Mouse (Mus musculus) granulocyte monocyte progenitor cell, adult 5-6 weeks (primary cell): ENCODE data around the gene Scn1b. TPM values are rescaled to one million over a fixed set of nuclear protein-coding genes. Genes with fewer than 3 reads are reported as not detected.

Experiments used
- total RNA-seq, 2 experiments: library from RNA; stranded (forward) in 1 of 2; stranded (reverse) in 1 of 2; fragments of 200-712, 200-1000 nt in 1 of 2; fragments of >200 nt in 1 of 2; fragmentation: Nextera tagmentation in 1 of 2; gene quantifications; 2 replicates each; pipeline ENCODE4 v1.2.3; 2014 to 2017

The Scn1b gene
- total RNA-seq, 2 experiments from 2014 or later, result not detected

Other genes with a start within 250 kb of the Scn1b start
- gene Cd22, start 246.7 kb downstream of the Scn1b start, total RNA-seq (2014; fragmentation: Nextera tagmentation), result not detected in 2 replicates
- not detected in 2 replicates for gene Cd22, start 246.7 kb downstream of the Scn1b start, total RNA-seq (2017)
- 0.81 TPM in 1 of 2 replicates, not detected in the other for gene Mag, start 212.1 kb downstream of the Scn1b start, total RNA-seq (2014; fragmentation: Nextera tagmentation)
- gene Mag, start 212.1 kb downstream of the Scn1b start, total RNA-seq (2017), result 0.46 TPM in 1 of 2 replicates, not detected in the other
- not detected in 2 replicates for gene Hamp2, start 202.3 kb downstream of the Scn1b start, total RNA-seq (2014; fragmentation: Nextera tagmentation)
- not detected in 2 replicates for gene Hamp2, start 202.3 kb downstream of the Scn1b start, total RNA-seq (2017)
- not detected in 2 replicates for gene Hamp, start 183.0 kb downstream of the Scn1b start, total RNA-seq (2014; fragmentation: Nextera tagmentation)
- gene Hamp, start 183.0 kb downstream of the Scn1b start, total RNA-seq (2017), result not detected in 2 replicates
- 87.7 and 105 TPM in 2 replicates for gene Usf2, start 170.2 kb downstream of the Scn1b start, total RNA-seq (2014; fragmentation: Nextera tagmentation)
- 103 and 128 TPM in 2 replicates for gene Usf2, start 170.2 kb downstream of the Scn1b start, total RNA-seq (2017)
- not detected in 2 replicates for gene Lsr, start 153.5 kb downstream of the Scn1b start, total RNA-seq (2014; fragmentation: Nextera tagmentation)
- 0.10 and 0.22 TPM in 2 replicates for gene Lsr, start 153.5 kb downstream of the Scn1b start, total RNA-seq (2017)
- not detected in 2 replicates for gene Fam187b, start 153.2 kb downstream of the Scn1b start, total RNA-seq (2014; fragmentation: Nextera tagmentation)
- gene Fam187b, start 153.2 kb downstream of the Scn1b start, total RNA-seq (2017), result not detected in 2 replicates
- 332 and 404 TPM in 2 replicates for gene Fxyd5, start 84.5 kb downstream of the Scn1b start, total RNA-seq (2014; fragmentation: Nextera tagmentation)
- 209 and 277 TPM in 2 replicates for gene Fxyd5, start 84.5 kb downstream of the Scn1b start, total RNA-seq (2017)
- not detected in 2 replicates for gene Fxyd7, start 75.5 kb downstream of the Scn1b start, total RNA-seq (2014; fragmentation: Nextera tagmentation)
- not detected in 2 replicates for gene Fxyd7, start 75.5 kb downstream of the Scn1b start, total RNA-seq (2017)
- not detected in 2 replicates for gene Fxyd1, start 69.8 kb downstream of the Scn1b start, total RNA-seq (2014; fragmentation: Nextera tagmentation)
- gene Fxyd1, start 69.8 kb downstream of the Scn1b start, total RNA-seq (2017), result not detected in 2 replicates
- gene Lgi4, start 67.7 kb downstream of the Scn1b start, total RNA-seq (2014; fragmentation: Nextera tagmentation), result not detected in 2 replicates
- not detected in 2 replicates for gene Lgi4, start 67.7 kb downstream of the Scn1b start, total RNA-seq (2017)
- gene Fxyd3, start 50.3 kb downstream of the Scn1b start, total RNA-seq (2014; fragmentation: Nextera tagmentation), result not detected in 2 replicates
- not detected in 2 replicates for gene Fxyd3, start 50.3 kb downstream of the Scn1b start, total RNA-seq (2017)
- gene Hpn, start 11.7 kb downstream of the Scn1b start, total RNA-seq (2014; fragmentation: Nextera tagmentation), result 11.1 TPM in 1 of 2 replicates, not detected in the other
- gene Hpn, start 11.7 kb downstream of the Scn1b start, total RNA-seq (2017), result not detected in 2 replicates
- gene Gramd1a, start 28.9 kb upstream of the Scn1b start, total RNA-seq (2014; fragmentation: Nextera tagmentation), result 59.3 and 77.5 TPM in 2 replicates
- gene Gramd1a, start 28.9 kb upstream of the Scn1b start, total RNA-seq (2017), result 21.2 and 36.5 TPM in 2 replicates
- not detected in 2 replicates for gene Scgb2b2, start 163.5 kb upstream of the Scn1b start, total RNA-seq (2014; fragmentation: Nextera tagmentation)
- not detected in 2 replicates for gene Scgb2b2, start 163.5 kb upstream of the Scn1b start, total RNA-seq (2017)
- gene Scgb1b2, start 164.8 kb upstream of the Scn1b start, total RNA-seq (2014; fragmentation: Nextera tagmentation), result not detected in 2 replicates
- not detected in 2 replicates for gene Scgb1b2, start 164.8 kb upstream of the Scn1b start, total RNA-seq (2017)
- not detected in 2 replicates for gene Scgb2b3, start 235.1 kb upstream of the Scn1b start, total RNA-seq (2014; fragmentation: Nextera tagmentation)
- gene Scgb2b3, start 235.1 kb upstream of the Scn1b start, total RNA-seq (2017), result not detected in 2 replicates
- gene Scgb1b3, start 248.6 kb upstream of the Scn1b start, total RNA-seq (2014; fragmentation: Nextera tagmentation), result not detected in 2 replicates
- not detected in 2 replicates for gene Scgb1b3, start 248.6 kb upstream of the Scn1b start, total RNA-seq (2017)